Mouse (Mus musculus): ENCODE data around the gene Gpr4.
A peak's percentile ranks its signal among the peaks of the same experiment; 100 is the strongest.

Gpr4 gene

DNA sequence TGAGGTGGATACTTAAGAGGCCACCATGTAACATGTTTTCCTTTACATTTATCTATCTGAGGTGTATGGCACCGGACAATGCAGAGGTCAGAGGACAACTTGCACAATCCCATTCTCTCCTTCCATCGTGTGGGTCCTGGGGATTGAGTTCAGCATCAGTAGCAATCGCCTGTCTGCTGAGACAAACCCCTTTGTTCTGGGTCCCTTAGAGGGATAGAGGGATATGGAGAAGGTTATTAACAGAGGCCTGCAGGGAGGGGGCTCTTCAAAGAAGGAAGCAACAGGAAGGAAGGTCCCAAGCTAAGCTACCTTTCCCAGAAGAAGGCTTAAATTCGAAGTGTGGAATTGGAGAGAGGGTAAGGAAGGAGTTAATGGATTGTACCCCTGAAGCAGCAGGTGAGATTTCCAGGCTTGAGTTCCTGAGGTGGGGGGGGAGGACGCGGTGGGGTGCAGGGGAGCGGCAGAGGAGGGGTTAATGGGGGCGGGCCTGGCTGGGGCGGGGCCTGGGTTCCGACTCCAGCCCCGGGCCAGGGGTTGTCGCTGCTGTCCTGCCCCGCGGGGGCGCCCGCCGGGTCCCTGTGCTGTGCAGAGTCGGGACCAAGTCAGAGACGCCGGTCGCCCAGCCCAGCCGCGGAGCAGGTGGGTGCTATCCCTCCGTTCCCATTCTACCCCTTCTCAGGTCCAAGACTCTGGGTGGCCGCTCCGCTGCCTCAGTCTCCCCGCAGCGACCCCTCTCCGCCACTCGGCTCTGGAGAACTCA lies at the start of gene Gpr4:
TSS of gene Gpr4 (plus strand) at position 543 of the 760 bp plus-strand sequence.
- DNase-seq (ENCODE audit: low read depth, low spot score) = no peak

DNA sequence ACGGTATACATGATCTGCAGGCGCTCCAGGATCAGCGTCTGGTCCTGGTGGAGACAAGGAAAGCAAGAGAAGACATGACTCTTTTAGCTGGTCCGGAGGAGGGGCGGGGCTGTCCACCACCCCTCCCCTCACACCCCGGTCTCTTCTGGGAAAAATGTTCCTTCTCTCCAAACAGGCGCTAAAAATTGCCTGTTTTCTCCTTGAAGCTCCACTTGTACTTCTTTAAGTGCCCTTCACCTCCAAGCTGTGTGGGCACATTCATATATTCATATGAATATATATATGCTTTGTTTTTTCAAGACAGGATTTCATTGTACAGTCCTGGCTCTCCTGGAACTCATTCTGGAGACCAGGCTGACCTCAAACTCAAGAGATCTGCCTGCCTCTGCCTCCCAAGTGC lies 49.4 kb upstream of the Gpr4 start:
- no peak for DNase-seq (ENCODE audit: low read depth, low spot score)

DNA sequence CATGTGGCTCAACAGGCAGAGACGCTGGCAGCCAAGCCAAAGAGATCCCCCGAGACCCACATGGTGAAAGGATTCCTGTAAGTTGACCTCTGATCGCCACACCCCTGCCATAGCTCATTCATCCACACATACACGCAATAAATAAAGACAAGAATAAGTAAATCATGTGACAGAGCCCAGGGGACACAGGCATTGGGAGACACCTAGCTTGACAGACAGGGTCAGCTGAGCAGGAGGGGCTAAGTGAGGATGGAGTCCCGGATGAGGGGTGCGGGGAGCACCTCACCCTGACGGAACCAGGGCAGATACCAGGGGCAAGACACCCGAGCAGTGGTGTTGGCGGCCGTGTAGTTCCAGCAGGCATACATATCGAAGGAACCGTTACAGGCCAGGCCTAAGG lies 48.6 kb upstream of the Gpr4 start:
- DNase-seq (ENCODE audit: low read depth, low spot score) = no peak

DNA sequence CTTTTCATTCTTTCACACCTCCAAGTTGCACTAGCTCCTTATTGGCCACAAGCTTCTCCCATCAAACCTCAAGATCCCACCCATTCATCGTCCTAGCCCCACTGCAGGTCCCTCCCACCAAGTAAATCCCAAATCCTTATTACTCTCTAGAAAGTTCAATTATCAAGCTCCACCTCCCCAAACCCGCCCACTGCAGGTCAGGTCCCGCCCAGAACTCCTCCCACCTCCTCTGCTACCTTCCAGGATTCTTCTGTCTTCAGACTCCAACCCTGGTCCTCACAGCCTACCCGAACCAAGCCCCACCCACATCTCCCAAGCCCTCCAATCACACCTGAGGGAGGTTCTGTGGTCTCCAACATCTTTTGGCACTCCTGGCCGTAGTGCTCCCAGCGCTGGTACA lies 48.1 kb upstream of the Gpr4 start:
- no peak for DNase-seq (ENCODE audit: low read depth, low spot score)

DNA sequence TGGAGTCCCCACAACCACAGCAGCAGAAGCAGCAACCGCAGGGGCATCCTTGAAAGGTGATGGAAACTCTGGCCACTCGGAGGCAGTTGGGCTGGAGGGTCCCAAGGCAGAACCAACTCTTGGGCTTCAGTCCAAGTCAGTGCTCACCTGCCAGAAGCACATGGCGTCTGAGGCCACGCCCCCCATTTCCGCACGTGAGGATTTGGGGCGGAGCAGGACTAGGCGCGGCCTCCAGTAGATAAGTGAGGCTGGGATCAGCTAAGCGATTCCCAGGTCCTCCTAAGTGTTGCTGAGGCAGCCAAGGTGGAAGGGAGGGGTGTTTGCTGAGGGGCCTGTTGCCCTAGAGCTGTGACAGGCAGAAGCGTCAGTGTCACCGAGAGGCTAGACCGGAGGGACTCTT lies 47.4 kb upstream of the Gpr4 start:
- no peak for DNase-seq (ENCODE audit: low read depth, low spot score)

DNA sequence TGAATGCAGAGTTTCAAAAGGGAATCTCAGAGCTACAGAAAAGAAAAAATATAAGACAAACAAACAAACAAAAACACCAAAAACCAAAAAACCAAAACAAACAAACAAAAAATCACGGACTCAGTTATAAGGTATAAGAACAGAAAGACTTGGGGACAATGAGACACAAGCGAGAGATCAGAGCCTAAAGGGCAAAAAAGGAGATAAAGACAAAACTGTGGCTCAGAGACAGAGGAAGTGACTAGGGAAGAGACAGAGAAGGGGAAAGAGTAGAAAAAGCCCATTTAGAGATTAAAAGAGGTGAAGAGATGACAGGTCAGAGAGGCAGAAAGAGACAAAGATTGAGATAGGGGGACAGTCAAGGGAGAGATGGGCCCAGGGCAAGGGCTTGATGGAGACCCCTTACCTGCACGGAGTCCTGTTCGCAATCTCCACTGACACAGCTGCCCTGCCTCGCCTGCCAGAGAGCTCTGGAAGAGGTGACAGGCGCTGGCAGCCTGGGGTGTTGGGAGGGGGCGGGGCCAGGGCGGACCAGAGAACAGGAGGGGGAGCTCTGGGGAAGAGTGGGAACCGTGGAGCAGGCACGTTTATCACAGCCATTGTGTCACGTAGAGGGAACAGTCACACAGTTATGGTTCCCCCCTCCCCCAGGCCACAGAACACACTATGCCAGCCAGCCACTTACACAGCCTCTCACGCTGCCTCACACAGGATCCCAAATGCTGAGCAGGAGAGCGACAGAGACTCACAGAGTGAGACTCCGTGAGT lies 46.5 kb upstream of the Gpr4 start, which contains the start of gene Gipr:
TSS of gene Gipr (minus strand) at position 472 of the 768 bp plus-strand sequence.
- DNase-seq (ENCODE audit: low read depth, low spot score) = no peak

DNA sequence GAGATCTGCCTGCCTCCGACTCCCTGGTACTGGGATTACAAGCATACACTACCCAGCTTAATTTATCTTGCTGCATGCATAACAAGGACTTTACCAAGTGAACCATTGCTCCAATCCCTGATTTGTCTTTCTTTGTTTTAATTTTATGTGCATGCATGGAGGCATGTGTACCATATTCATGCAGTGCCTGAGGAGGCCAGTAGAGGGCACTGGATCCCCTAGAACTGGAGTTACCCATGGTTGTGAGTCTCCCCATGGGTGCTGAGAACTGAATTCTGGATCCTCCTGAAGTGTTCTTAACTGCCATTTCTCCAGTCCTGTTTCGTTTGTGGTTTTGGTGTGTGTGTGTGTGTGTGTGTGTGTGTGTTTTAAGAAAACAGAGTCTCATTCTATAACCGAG lies 45.3 kb upstream of the Gpr4 start:
- no peak for DNase-seq (ENCODE audit: low read depth, low spot score)

DNA sequence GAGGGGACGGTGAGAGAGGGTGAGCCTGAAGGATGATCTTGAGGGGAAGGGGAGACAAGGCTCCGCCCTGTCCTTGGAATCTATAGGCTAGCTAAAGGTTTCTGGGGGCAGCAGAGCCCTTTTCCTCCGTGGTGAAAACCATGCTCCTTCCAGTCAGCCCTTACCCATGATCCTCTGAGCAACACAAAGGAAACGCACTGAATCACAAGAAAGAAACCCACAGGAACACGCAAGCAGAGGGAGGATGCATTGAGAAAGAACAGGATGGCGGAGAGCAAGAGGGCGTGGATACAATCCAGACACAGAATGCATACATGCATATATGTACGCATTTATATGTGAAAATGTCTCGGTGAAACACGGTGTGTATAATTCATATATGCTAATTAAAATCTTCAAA lies 42.8 kb upstream of the Gpr4 start:
- DNase-seq (ENCODE audit: low read depth, low spot score) = no peak

DNA sequence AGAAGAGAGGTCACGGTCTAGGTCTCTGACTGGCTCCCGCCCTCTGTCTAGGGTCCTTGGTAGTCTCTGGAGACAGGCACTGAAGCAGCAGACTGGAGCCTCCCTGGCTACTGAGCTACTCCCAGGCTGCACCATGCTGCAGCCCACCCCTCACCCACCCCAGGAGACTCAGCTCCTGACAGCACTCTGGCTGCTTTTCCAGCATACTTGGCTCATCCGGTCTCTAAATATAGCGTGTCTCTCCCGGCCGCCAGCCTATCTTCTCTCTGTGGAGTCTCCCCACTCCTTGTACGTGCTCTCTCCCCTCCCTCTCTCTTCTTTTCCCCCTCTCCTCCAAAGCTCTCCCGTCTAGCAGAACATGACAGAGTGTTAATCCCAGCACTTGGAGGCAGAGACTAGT lies 42.2 kb upstream of the Gpr4 start:
- no peak for DNase-seq (ENCODE audit: low read depth, low spot score)

DNA sequence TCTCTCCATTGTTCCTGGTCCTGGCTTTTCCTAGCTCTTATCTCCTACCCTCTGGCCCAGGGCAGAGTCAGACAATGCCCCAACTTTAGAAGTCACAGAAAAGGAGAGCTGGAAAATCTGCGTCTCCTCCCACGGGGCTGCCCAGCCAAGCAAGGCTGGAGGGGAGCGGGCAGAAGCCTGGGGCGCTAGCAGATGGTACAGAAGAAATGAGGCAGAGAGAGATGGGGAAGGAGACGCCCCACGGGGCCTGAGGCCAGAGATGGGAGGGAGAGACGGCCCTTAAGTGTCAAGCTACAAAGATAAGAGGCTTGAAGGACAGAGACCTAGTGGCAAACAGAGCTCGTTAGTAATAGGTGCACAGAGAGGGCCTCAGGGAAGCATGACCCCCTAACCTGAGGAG lies 40.5 kb upstream of the Gpr4 start:
- DNase-seq (ENCODE audit: low read depth, low spot score) = no peak

DNA sequence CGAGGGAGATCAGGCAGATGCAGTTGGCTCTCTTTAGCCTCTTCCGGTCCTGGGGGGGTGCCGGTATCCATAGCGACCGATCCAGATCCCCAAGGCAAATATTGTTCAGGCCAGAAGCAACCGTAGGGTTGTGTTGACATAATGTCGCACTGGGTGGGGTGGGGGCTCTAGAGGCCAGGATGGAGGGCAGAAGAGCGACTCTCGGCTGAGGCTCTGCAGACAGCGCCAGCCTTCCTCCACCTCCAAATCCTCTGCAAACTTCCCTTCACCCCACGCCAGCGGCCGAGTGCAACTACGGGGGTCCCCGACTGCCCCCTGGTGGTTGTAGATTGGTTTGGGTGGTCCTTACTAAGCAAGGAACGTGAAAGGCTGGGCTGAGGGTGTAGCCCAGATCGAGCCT lies 39.5 kb upstream of the Gpr4 start:
- DNase-seq (ENCODE audit: low read depth, low spot score) = no peak

DNA sequence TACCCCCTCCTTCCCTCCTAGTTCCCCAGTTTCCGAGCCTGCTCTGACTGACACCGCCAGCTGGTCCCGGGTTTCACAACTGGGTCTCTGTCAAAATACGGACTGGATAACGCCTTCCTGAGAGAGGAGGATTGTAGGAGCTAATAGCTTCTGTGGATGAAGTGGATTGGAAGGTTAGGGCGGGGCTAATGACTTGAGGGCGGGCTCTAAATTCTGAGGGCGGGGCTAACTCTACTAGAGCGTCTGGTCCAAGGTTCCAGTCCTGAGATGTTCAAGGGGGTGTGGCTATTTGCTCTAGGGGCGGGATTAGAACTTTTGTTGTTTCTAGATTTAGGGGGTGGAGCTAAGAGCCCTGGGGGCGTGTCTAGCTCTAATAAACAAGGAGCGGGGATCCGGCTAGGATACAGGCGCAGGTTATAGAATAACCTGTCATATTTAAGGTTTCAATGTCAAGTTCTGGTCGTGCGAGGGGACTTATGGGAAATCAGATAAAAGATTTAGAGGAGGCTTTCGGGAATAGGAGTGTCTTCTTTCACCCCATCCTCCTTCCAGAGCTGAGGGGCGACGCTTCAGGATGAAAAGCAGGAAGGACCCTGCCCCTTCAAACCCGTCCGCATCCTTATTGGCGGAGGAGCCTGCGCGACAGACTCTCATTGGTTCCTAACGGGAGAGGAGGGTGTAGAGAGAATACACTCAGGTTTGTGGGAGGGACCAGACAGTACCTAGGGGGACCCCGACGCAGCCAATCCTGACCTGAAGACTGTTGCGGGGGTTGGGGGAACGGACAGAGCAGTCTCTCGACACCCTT lies 36.4 kb upstream of the Gpr4 start, which contains the start of gene Eml2:
TSS of gene Eml2 (plus strand) at position 714 of the 808 bp plus-strand sequence.
- peak; percentile 90 for DNase-seq (ENCODE audit: low read depth, low spot score)

DNA sequence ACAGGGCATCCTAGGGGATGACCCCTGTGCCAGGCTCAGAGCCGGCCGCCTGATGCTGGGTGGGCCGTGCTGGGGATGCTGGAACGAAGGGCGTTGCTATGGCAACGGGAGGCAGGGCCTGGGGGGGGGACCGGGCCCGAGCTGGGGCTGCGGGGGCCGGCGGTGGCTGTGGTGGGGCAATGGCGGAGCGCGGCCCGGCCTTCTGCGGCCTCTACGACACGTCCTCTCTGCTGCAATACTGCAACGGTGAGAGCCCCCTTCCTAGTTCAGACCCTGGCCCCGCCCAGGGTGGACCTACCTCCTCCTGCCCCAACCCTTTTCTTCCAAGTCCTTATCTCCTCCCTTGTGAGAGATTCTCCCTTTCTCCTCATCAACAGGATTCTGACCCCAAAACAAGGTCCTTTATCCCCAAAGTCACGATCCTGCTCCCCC lies 35.8 kb upstream of the Gpr4 start:
- DNase-seq (ENCODE audit: low read depth, low spot score) = no peak

DNA sequence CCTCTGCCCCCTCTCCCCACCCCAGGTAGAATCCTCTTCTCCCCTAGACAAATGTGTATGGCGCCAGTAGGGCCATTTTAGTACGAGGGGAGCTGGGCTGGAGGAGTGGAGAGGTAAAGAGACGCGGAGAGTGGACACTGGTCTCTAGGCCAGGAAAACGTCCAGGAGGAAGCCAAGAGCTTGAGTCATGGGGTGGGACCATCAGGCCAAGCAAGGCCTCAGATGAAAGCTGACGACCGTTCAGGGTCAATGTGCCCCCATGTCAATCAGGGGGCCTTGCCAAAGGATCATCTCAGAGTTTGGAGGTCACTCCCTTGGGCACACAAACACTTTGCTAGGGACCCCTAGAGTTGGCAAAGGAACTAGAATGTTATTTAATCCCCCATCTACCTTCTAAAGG lies 35.1 kb upstream of the Gpr4 start:
- DNase-seq (ENCODE audit: low read depth, low spot score) = no peak

DNA sequence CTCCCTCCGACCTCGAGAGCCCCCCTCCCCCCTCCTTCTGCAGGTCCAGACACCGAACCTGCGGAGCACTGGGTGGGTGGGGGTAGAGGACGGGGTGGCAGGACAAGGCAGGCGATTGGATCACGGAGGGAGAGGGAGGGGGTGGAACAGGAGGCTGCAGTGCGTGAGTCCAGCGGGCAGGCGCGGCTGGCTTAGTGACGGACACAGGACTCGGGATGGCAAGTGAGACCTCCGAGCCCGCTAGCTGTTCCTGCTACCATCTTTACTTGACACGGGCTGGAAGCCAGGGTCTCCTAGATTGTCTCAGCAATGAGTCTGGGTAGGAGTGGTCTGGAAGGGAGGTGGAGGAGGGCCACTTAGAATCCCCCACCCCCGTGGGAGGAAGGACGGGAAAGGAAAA lies 34.3 kb upstream of the Gpr4 start:
- DNase-seq (ENCODE audit: low read depth, low spot score) = no peak

DNA sequence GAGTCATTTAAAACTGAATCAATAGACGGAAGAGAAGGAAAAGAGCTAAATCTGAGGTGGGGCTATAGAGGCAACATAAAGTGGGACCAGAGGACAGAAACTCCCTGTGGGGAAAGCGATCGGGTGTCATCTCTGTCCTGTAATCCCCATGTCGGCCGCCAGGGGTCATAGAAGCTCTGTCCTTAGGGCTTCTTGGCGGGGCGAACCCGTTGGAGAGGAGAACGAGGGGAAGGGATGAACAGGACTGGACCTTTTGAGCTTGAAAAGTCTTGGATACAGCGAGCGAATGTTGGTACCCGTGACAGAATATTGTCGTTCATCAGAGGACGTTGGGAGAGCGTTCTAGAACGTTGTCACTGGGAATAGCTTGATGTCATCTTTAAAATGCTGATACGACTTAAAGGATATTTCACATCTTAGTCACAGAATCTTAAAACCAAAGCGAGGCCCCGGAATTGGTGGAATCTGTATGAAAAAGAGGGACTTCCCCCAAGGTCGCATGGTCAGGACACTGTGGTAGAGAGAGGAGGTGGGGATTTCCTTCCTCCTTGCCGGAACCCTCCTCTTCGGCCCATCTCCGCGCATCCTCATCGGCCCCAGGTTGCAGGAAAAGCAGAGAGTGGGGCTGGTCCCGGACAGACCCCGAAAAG lies 33.8 kb upstream of the Gpr4 start:
- peak; percentile 68 for DNase-seq (ENCODE audit: low read depth, low spot score)

DNA sequence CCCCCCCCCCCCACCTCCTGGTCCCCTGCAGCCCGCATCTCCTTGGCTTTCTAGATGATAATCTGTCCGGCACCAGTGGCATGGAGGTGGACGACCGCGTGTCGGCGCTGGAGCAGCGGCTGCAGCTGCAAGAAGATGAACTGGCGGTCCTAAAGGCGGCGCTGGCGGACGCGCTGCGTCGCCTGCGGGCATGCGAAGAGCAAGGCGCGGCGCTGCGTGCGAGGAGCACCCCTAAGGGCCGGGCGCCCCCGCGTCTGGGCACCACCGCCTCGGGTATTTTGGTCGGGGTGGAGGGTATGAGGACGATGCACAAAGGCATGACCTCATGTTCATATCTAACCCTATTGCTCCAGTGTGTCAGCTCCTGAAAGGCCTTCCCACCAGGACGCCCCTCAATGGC lies 33.2 kb upstream of the Gpr4 start:
- peak; percentile 53 for DNase-seq (ENCODE audit: low read depth, low spot score)

DNA sequence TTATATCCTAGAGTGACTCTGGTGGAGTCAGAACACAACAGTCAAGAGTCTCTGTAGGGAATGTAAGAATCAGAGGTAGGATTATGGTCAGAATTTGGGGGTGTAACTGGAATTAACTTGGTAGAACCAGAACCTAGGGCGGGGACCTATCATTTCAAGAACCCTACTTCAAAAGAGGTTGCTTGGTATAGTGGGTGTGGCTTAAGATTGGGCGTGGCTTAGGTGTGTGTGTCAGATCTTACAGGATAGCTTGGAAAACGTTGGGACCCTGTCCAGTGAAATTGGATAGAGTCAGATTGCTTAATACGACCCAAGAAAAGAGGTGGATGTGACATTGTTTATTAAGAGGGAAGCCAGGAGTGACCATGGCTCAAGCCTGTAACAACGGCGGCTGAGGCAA lies 32.4 kb upstream of the Gpr4 start:
- DNase-seq (ENCODE audit: low read depth, low spot score) = no peak

DNA sequence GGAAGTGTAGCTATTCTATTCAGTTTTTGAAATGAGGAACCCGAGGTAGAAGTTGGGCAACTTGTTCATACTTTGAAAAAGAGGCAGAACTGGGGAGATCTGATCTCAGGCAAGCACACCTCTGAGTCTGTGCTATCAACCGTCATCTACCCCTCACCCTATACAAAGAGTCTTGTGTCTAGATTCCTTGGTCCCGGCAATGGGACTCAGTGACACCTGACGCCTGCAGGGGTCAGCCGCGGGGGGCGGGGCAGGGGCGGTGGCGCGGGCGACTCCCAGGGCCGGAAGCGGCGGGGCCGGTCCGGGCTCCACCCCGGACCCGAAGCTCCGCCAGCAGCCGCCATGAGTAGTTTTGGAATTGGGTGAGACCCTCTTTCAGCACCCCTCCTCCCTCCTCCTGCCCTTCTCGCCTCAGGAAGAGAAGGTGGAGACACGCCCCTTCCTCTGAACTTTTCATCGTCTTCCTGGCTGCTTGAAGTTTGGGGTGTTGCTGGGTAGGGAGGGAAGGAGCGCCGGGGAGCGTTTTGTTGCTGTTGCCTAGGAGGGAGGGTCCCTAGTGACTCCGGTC lies 31.4 kb upstream of the Gpr4 start:
- no peak for DNase-seq (ENCODE audit: low read depth, low spot score)

DNA sequence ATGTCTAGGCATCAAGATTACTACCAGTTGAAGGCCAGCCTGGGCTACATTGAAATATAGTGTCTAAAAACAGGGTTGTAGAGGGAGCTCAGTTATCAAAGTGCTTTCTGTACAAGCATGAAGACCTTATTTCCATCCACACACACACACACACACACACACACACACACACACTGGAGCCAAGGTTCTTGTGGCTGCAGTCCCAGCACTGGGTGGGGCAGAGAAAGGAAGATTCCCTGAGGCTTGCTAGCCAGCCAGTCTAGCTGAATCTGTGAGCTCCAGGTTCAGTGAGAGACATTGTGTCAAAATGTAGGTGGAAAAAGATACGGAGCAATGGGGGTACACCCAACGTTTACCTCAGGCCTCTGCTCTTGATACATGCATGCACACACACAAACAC lies 28.1 kb upstream of the Gpr4 start:
- no peak for DNase-seq (ENCODE audit: low read depth, low spot score)

DNA sequence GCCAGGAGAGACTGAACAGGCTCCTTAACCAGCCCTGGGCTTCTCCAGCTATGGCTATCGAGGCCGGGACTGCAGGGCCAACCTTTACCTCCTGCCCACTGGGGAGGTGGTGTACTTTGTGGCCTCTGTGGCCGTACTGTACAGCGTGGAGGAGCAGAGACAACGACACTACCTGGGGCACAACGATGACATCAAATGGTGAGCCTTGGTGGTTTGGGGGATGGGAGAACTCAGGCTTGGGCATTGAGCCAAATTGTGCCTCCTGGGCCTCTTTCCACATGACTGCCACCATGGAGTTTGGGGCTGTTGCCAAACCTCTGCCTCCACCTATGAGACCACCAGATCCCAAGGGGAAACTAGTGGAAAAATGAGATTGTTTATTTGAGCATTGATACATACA lies 27.6 kb upstream of the Gpr4 start:
- DNase-seq (ENCODE audit: low read depth, low spot score) = no peak

Data from retina, adult 2 months (tissue).